Mouse (Mus musculus): ENCODE measurements around the gene Zfp617. TPM values are rescaled to one million over a fixed set of nuclear protein-coding genes. Genes with fewer than 3 reads are reported as not detected.
"Not testable (repeated sequence)": the region's sequence is repeated elsewhere in the genome, so short reads cannot be mapped to it uniquely, and the experiment has no call there.

Gene Zfp617
- polyA plus RNA-seq (2012; rRNA removed) = 2.5 and 3.3 TPM in 2 replicates

- no peaks in the 10 kb centered on the region for H3K4me1 ChIP-seq (replicated peaks; ENCODE audit: control insufficient read depth, insufficient read depth, low read length)
- peak; percentile 84 for DNase-seq
- 8% methylated on average over 47 of the region's 47 CpGs for WGBS
- no peaks in the 10 kb centered on the region for H3K36me3 ChIP-seq (ENCODE audit: control insufficient read depth, insufficient read depth, low read length)
- peak within 1 kb of the TSS; percentile 84 for H3K4me3 ChIP-seq (ENCODE audit: control insufficient read depth, insufficient read depth, low read length)
- H3K27me3 ChIP-seq (ENCODE audit: control insufficient read depth, insufficient read depth, low read length) = no peaks in the 10 kb centered on the region
- no peak within 1 kb of the TSS for H3K27ac ChIP-seq (ENCODE audit: control insufficient read depth, insufficient read depth, low read length)
- TF ChIP-seq CTCF (IDR thresholded peaks at IDR 0.05; ENCODE audit: borderline replicate concordance, control insufficient read depth, extremely low read depth, insufficient read depth, low read length, poor library complexity) (peak; percentile 67; the same call in 1 of the 2 replicates), POLR2A (IDR thresholded peaks at IDR 0.05; ENCODE audit: control insufficient read depth, extremely low read depth, insufficient read depth, low read length, poor library complexity) (0 out of 2 replicates have a peak, but pooled peaks have one; percentile 34)
Measured at GRCm38 (mm10) chr8:71908309-71909261, at the start of gene Zfp617, which contains the start of gene Zfp882. Gene Zfp617, plus strand, starts transcription at chr8:71908635. Gene Zfp882, plus strand, starts transcription at chr8:71908608.

- H3K36me3 ChIP-seq (ENCODE audit: control insufficient read depth, insufficient read depth, low read length); H3K4me3 ChIP-seq (ENCODE audit: control insufficient read depth, insufficient read depth, low read length); DNase-seq; H3K4me1 ChIP-seq (replicated peaks; ENCODE audit: control insufficient read depth, insufficient read depth, low read length); H3K27ac ChIP-seq (ENCODE audit: control insufficient read depth, insufficient read depth, low read length); H3K27me3 ChIP-seq (ENCODE audit: control insufficient read depth, insufficient read depth, low read length): not testable (repeated sequence)
- 81% methylated on average over 1 of the region's 1 CpGs for WGBS
Measured at GRCm38 (mm10) chr8:71861551-71861950, 46.9 kb upstream of the Zfp617 start.

GRCm38 (mm10) chr8:71862038-71862437 is 46.4 kb upstream of the Zfp617 start:
- not testable (repeated sequence) for H3K27me3 ChIP-seq (ENCODE audit: control insufficient read depth, insufficient read depth, low read length); H3K27ac ChIP-seq (ENCODE audit: control insufficient read depth, insufficient read depth, low read length); H3K36me3 ChIP-seq (ENCODE audit: control insufficient read depth, insufficient read depth, low read length); DNase-seq; H3K4me1 ChIP-seq (replicated peaks; ENCODE audit: control insufficient read depth, insufficient read depth, low read length); H3K4me3 ChIP-seq (ENCODE audit: control insufficient read depth, insufficient read depth, low read length)

- Histone ChIP-seq H3K4me1 (replicated peaks; ENCODE audit: control insufficient read depth, insufficient read depth, low read length) (no peaks in the 10 kb centered on the region), H3K27me3 (ENCODE audit: control insufficient read depth, insufficient read depth, low read length) (no peaks in the 10 kb centered on the region), H3K4me3 (ENCODE audit: control insufficient read depth, insufficient read depth, low read length) (peak within 1 kb of the TSS; percentile 89), H3K27ac (ENCODE audit: control insufficient read depth, insufficient read depth, low read length) (0 out of 2 replicates have a peak within 1 kb of the TSS, but pooled peaks have one; percentile 9), H3K36me3 (ENCODE audit: control insufficient read depth, insufficient read depth, low read length) (peaks cover 5% of the 10 kb centered on the region; the same call in 1 of the 2 replicates)
- TF ChIP-seq POLR2A (IDR thresholded peaks at IDR 0.05; ENCODE audit: control insufficient read depth, extremely low read depth, insufficient read depth, low read length, poor library complexity) (peak; percentile 41; the same call in 1 of the 2 replicates), CTCF (IDR thresholded peaks at IDR 0.05; ENCODE audit: borderline replicate concordance, control insufficient read depth, extremely low read depth, insufficient read depth, low read length, poor library complexity) (0 out of 2 replicates have a peak, but pooled peaks have one; percentile 14)
- 2% methylated on average over 45 of the region's 45 CpGs for WGBS
- peak; percentile 57 for DNase-seq
Measured at GRCm38 (mm10) chr8:71881618-71882274, 26.7 kb upstream of the Zfp617 start, which contains the start of gene Zfp709. Gene Zfp709, plus strand, starts transcription at chr8:71882019.

GRCm38 (mm10) chr8:71900666-71901065 is 7.8 kb upstream of the Zfp617 start:
- not testable (repeated sequence) for DNase-seq; H3K27me3 ChIP-seq (ENCODE audit: control insufficient read depth, insufficient read depth, low read length); H3K27ac ChIP-seq (ENCODE audit: control insufficient read depth, insufficient read depth, low read length); H3K36me3 ChIP-seq (ENCODE audit: control insufficient read depth, insufficient read depth, low read length); H3K4me3 ChIP-seq (ENCODE audit: control insufficient read depth, insufficient read depth, low read length); H3K4me1 ChIP-seq (replicated peaks; ENCODE audit: control insufficient read depth, insufficient read depth, low read length)
- WGBS = 75% methylated on average over 11 of the region's 11 CpGs

GRCm38 (mm10) chr8:71903084-71903483 is 5.4 kb upstream of the Zfp617 start:
- not testable (repeated sequence) for H3K27me3 ChIP-seq (ENCODE audit: control insufficient read depth, insufficient read depth, low read length); H3K36me3 ChIP-seq (ENCODE audit: control insufficient read depth, insufficient read depth, low read length); H3K27ac ChIP-seq (ENCODE audit: control insufficient read depth, insufficient read depth, low read length); DNase-seq; H3K4me1 ChIP-seq (replicated peaks; ENCODE audit: control insufficient read depth, insufficient read depth, low read length); H3K4me3 ChIP-seq (ENCODE audit: control insufficient read depth, insufficient read depth, low read length)
- 64% methylated on average over 1 of the region's 1 CpGs for WGBS

GRCm38 (mm10) chr8:71906809-71907208 is 1.6 kb upstream of the Zfp617 start:
- WGBS = 100% methylated on average over 1 of the region's 1 CpGs
- Histone ChIP-seq H3K4me1 (replicated peaks; ENCODE audit: control insufficient read depth, insufficient read depth, low read length) (no peaks in the 10 kb centered on the region), H3K27ac (ENCODE audit: control insufficient read depth, insufficient read depth, low read length) (no peak overlapping the region), H3K27me3 (ENCODE audit: control insufficient read depth, insufficient read depth, low read length) (no peaks in the 10 kb centered on the region), H3K4me3 (ENCODE audit: control insufficient read depth, insufficient read depth, low read length) (no peak overlapping the region), H3K36me3 (ENCODE audit: control insufficient read depth, insufficient read depth, low read length) (no peaks in the 10 kb centered on the region)
- DNase-seq = no peak
- TF ChIP-seq CTCF (IDR thresholded peaks at IDR 0.05; ENCODE audit: borderline replicate concordance, control insufficient read depth, extremely low read depth, insufficient read depth, low read length, poor library complexity) (no peak), POLR2A (IDR thresholded peaks at IDR 0.05; ENCODE audit: control insufficient read depth, extremely low read depth, insufficient read depth, low read length, poor library complexity) (no peak)
